In genomic region chr11:57079423-57079822, GRCm38 (mm10) we compare ENCODE assay signal across 33 mouse cellular contexts.
"Had no signal": no experiment of that assay in that cellular context is flagged by ENCODE, and none has a peak within 500 bp of the region (broad histone marks: within the 10 kb centered on the region; RNA-seq: fewer than 3 reads in every experiment).

No protein-coding gene starts in this region.

- DNase-seq: heart, postnatal 10 days; heart, postnatal 14 days; heart, postnatal 36 days; heart, postnatal 4 days; kidney, adult 11 months; kidney, adult 18-20 months; kidney, adult 2 months; kidney, adult 9 months; kidney, postnatal 10 days; kidney, postnatal 14 days; kidney, postnatal 25 days; kidney, postnatal 36 days; kidney, postnatal 4 days; layer of hippocampus, adult 9-11 months; layer of hippocampus, postnatal 36 days had no signal

- H3K27me3 ChIP-seq: heart, embryonic 12.5 days; heart, embryonic 13.5 days; heart, embryonic 15.5 days; hindbrain, embryonic 12.5 days; hindbrain, embryonic 13.5 days; hindbrain, embryonic 15.5 days; intestine, embryonic 15.5 days; kidney, embryonic 15.5 days had no signal

- H3K27ac ChIP-seq: heart, embryonic 10.5 days; heart, embryonic 13.5 days; heart, embryonic 15.5 days; hindbrain, embryonic 10.5 days; hindbrain, embryonic 12.5 days; hindbrain, embryonic 13.5 days; hindbrain, embryonic 14.5 days; hindbrain, embryonic 15.5 days; hindbrain, postnatal 0 days; intestine, embryonic 15.5 days; kidney, embryonic 15.5 days; kidney, postnatal 0 days; left cerebral cortex, adult 2 months had no signal

- ATAC-seq: hindbrain, embryonic 16.5 days; hindbrain, postnatal 0 days; inflammation-experienced regulatory T-cells, adult 6 months; intestine, embryonic 15.5 days; intestine, embryonic 16.5 days; intestine, postnatal 0 days had no signal

- H3K4me3 ChIP-seq: heart, embryonic 10.5 days; heart, embryonic 12.5 days; heart, embryonic 13.5 days; heart, embryonic 15.5 days; hindbrain, embryonic 10.5 days; hindbrain, embryonic 12.5 days; hindbrain, embryonic 13.5 days; hindbrain, embryonic 15.5 days; intestine, embryonic 15.5 days; kidney, embryonic 15.5 days; left cerebral cortex, adult 2 months had no signal
